Comparison of ENCODE assay signal across 32 mouse cellular contexts in the genomic region with DNA sequence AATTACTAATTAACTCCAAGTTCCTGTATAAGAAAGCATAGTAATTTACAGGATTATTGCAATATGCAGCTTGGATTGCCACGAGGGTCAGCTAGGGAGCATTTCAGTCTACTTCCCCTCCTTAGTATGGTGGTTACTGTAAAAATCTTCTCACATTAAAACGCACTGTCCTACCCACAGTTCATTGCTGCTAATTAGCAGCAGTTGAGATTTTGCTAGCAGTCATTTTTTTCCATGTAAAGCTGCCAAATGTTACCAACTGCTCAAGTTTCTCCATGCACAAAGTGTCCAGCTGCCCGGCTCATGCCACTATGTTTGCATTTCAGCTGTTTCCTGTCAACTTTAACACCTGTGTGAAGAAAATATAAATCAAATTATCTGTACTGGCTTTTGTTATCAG.
DNase-seq lines count a peak whose midpoint lies in the region; ATAC-seq and TF ChIP-seq lines count a peak whose summit lies in the region.
"Had no signal": no experiment of that assay in that cellular context is flagged by ENCODE, and none has a peak within 500 bp of the region (broad histone marks: within the 10 kb centered on the region; RNA-seq: fewer than 3 reads in every experiment).

No protein-coding gene starts in this region.

- 41% methylated on average over 3 of the region's 3 CpGs for WGBS in forebrain, embryonic 14.5 days
- 82% methylated on average over 3 of the region's 3 CpGs for WGBS in forebrain, embryonic 11.5 days
- 60% methylated on average over 3 of the region's 3 CpGs for WGBS in hindbrain, postnatal 0 days
- 75% methylated on average over 3 of the region's 3 CpGs for WGBS in hindbrain, embryonic 10.5 days
- WGBS in forebrain, embryonic 16.5 days, result 29% methylated on average over 3 of the region's 3 CpGs

- no peak overlapping the region for H3K4me3 ChIP-seq in forebrain, embryonic 14.5 days (ENCODE audit: low read depth, low read length)
- H3K4me3 ChIP-seq in forebrain, embryonic 11.5 days (ENCODE audit: low read depth, low read length), result no peak overlapping the region
- no peak overlapping the region for H3K4me3 ChIP-seq in hindbrain, postnatal 0 days (ENCODE audit: low read length)
- no peak overlapping the region for H3K4me3 ChIP-seq in hindbrain, embryonic 10.5 days
- no peak overlapping the region for H3K4me3 ChIP-seq in forebrain, embryonic 16.5 days (replicated peaks; ENCODE audit: low read length)
- H3K4me3 ChIP-seq: embryonic facial prominence, embryonic 10.5 days; embryonic facial prominence, embryonic 13.5 days; erythroblast, embryonic 14.5 days; gastrocnemius, adult 2 months; heart, embryonic 12.5 days; heart, embryonic 15.5 days; hindbrain, embryonic 15.5 days had no signal

- no peaks in the 10 kb centered on the region for H3K4me1 ChIP-seq in forebrain, embryonic 14.5 days (ENCODE audit: control insufficient read depth, insufficient read depth, low read length)
- H3K4me1 ChIP-seq in forebrain, embryonic 11.5 days (replicated peaks; ENCODE audit: control insufficient read depth, insufficient read depth, low read length), result no peaks in the 10 kb centered on the region
- no peaks in the 10 kb centered on the region for H3K4me1 ChIP-seq in hindbrain, postnatal 0 days (ENCODE audit: insufficient read depth, low read length)
- H3K4me1 ChIP-seq in hindbrain, embryonic 10.5 days (replicated peaks), result no peaks in the 10 kb centered on the region
- H3K4me1 ChIP-seq in forebrain, embryonic 16.5 days (replicated peaks; ENCODE audit: control insufficient read depth, insufficient read depth, low read length), result no peaks in the 10 kb centered on the region
- H3K4me1 ChIP-seq: embryonic facial prominence, embryonic 10.5 days; embryonic facial prominence, embryonic 13.5 days; heart, embryonic 12.5 days; heart, embryonic 15.5 days; hindbrain, embryonic 15.5 days had no signal

- peak; percentile 40; the same call in 1 of the 2 replicates for ATAC-seq in forebrain, embryonic 14.5 days
- ATAC-seq in forebrain, embryonic 11.5 days (replicated peaks; ENCODE audit: low FRiP score), result no peak
- ATAC-seq in hindbrain, postnatal 0 days, result no peak
- peak; percentile 36 for ATAC-seq in forebrain, embryonic 16.5 days
- ATAC-seq: inflammation-experienced regulatory T-cells, adult 6 months; intestine, embryonic 16.5 days; Patski had no signal

- H3K4me2 ChIP-seq in forebrain, embryonic 14.5 days (ENCODE audit: low read length), result no peak overlapping the region
- no peak overlapping the region for H3K4me2 ChIP-seq in forebrain, embryonic 11.5 days (ENCODE audit: low read depth, low read length, severe bottlenecking)
- no peak overlapping the region for H3K4me2 ChIP-seq in hindbrain, postnatal 0 days (ENCODE audit: low read depth, low read length)
- no peak overlapping the region for H3K4me2 ChIP-seq in forebrain, embryonic 16.5 days (ENCODE audit: low read length)
- H3K4me2 ChIP-seq: embryonic facial prominence, embryonic 13.5 days; heart, embryonic 12.5 days; heart, embryonic 15.5 days; hindbrain, embryonic 15.5 days had no signal

- no peaks in the 10 kb centered on the region for H3K9me3 ChIP-seq in forebrain, embryonic 14.5 days (replicated peaks; ENCODE audit: control insufficient read depth, low read length)
- H3K9me3 ChIP-seq in forebrain, embryonic 11.5 days (ENCODE audit: control insufficient read depth, low read length), result no peaks in the 10 kb centered on the region
- no peaks in the 10 kb centered on the region for H3K9me3 ChIP-seq in hindbrain, postnatal 0 days (ENCODE audit: low read length)
- no peaks in the 10 kb centered on the region for H3K9me3 ChIP-seq in hindbrain, embryonic 10.5 days
- no peaks in the 10 kb centered on the region for H3K9me3 ChIP-seq in forebrain, embryonic 16.5 days (ENCODE audit: control insufficient read depth, low read length)
- H3K9me3 ChIP-seq: embryonic facial prominence, embryonic 10.5 days; embryonic facial prominence, embryonic 13.5 days; G1E; heart, embryonic 12.5 days; heart, embryonic 15.5 days; hindbrain, embryonic 15.5 days had no signal

- peak; percentile 63 for DNase-seq in forebrain, embryonic 14.5 days (ENCODE audit: low spot score)
- no peak for DNase-seq in forebrain, embryonic 11.5 days (ENCODE audit: low spot score)
- DNase-seq in hindbrain, postnatal 0 days (ENCODE audit: low spot score), result peak; percentile 8
- DNase-seq in hindbrain, embryonic 10.5 days (ENCODE audit: low spot score), result no peak
- no peak for DNase-seq in heart, adult 8-10 months (ENCODE audit: low spot score)
- DNase-seq: adrenal gland, postnatal 10 days; adrenal gland, postnatal 36 days; B cell, adult 2 months; cerebellum, adult 11 months; cerebellum, adult 2 months; cerebellum, adult 9-11 months; cerebellum, postnatal 25 days; embryo, embryonic 11 days; gastrocnemius, adult 2 months; gastrocnemius, postnatal 14 days; heart, adult 11 months; heart, postnatal 10 days; heart, postnatal 36 days; kidney, adult 18-20 months; kidney, adult 9 months had no signal

- TF ChIP-seq CTCF in hindbrain, postnatal 0 days (IDR thresholded peaks at IDR 0.05; ENCODE audit: low read depth), result no peak

- no peak overlapping the region for H3K9ac ChIP-seq in forebrain, embryonic 14.5 days (ENCODE audit: low read length)
- no peak overlapping the region for H3K9ac ChIP-seq in forebrain, embryonic 11.5 days (ENCODE audit: low read length)
- H3K9ac ChIP-seq in hindbrain, postnatal 0 days (replicated peaks; ENCODE audit: low read length), result no peak overlapping the region
- no peak overlapping the region for H3K9ac ChIP-seq in forebrain, embryonic 16.5 days (replicated peaks; ENCODE audit: low read depth, low read length)
- H3K9ac ChIP-seq: embryonic facial prominence, embryonic 13.5 days; heart, embryonic 12.5 days; heart, embryonic 15.5 days; hindbrain, embryonic 15.5 days had no signal

- no peak overlapping the region for H3K27ac ChIP-seq in forebrain, embryonic 14.5 days (ENCODE audit: low read depth, low read length)
- no peak overlapping the region for H3K27ac ChIP-seq in forebrain, embryonic 11.5 days (ENCODE audit: low read depth, low read length)
- H3K27ac ChIP-seq in hindbrain, postnatal 0 days, result no peak overlapping the region
- H3K27ac ChIP-seq in hindbrain, embryonic 10.5 days, result no peak overlapping the region
- H3K27ac ChIP-seq in forebrain, embryonic 16.5 days (ENCODE audit: low read length), result no peak overlapping the region
- H3K27ac ChIP-seq: embryonic facial prominence, embryonic 10.5 days; embryonic facial prominence, embryonic 13.5 days; gastrocnemius, adult 2 months; heart, embryonic 15.5 days; hindbrain, embryonic 15.5 days had no signal

- no peaks in the 10 kb centered on the region for H3K36me3 ChIP-seq in forebrain, embryonic 14.5 days (ENCODE audit: control insufficient read depth, insufficient read depth, low read length)
- no peaks in the 10 kb centered on the region for H3K36me3 ChIP-seq in forebrain, embryonic 11.5 days (ENCODE audit: control insufficient read depth, insufficient read depth, low read length)
- no peaks in the 10 kb centered on the region for H3K36me3 ChIP-seq in hindbrain, postnatal 0 days (ENCODE audit: insufficient read depth, low read length)
- no peaks in the 10 kb centered on the region for H3K36me3 ChIP-seq in hindbrain, embryonic 10.5 days
- no peaks in the 10 kb centered on the region for H3K36me3 ChIP-seq in forebrain, embryonic 16.5 days (ENCODE audit: control insufficient read depth, insufficient read depth)
- H3K36me3 ChIP-seq: embryonic facial prominence, embryonic 10.5 days; embryonic facial prominence, embryonic 13.5 days; G1E; heart, embryonic 12.5 days; heart, embryonic 15.5 days; hindbrain, embryonic 15.5 days had no signal

- H3K27me3 ChIP-seq in forebrain, embryonic 14.5 days (replicated peaks; ENCODE audit: control insufficient read depth, insufficient read depth, low read length), result no peaks in the 10 kb centered on the region
- H3K27me3 ChIP-seq in forebrain, embryonic 11.5 days (ENCODE audit: control insufficient read depth, insufficient read depth, low read length), result no peaks in the 10 kb centered on the region
- no peaks in the 10 kb centered on the region for H3K27me3 ChIP-seq in hindbrain, postnatal 0 days (ENCODE audit: insufficient read depth, low read length)
- H3K27me3 ChIP-seq in hindbrain, embryonic 10.5 days (ENCODE audit: insufficient read depth, poor library complexity, severe bottlenecking), result no peaks in the 10 kb centered on the region
- H3K27me3 ChIP-seq in forebrain, embryonic 16.5 days (replicated peaks; ENCODE audit: control insufficient read depth, insufficient read depth, low read length), result no peaks in the 10 kb centered on the region
- H3K27me3 ChIP-seq: CH12.LX; embryonic facial prominence, embryonic 13.5 days; heart, embryonic 12.5 days; heart, embryonic 15.5 days; hindbrain, embryonic 15.5 days had no signal

Comparison
In these comparisons a context has a peak if more than half of its experiments do, and no peak if none do; other contexts are left out.
1. ATAC-seq: peak in forebrain, embryonic 14.5 days (single experiment) and forebrain, embryonic 16.5 days (single experiment); none in forebrain, embryonic 11.5 days (single experiment) and hindbrain, postnatal 0 days (single experiment).
2. DNase-seq: peak in forebrain, embryonic 14.5 days (single experiment) and hindbrain, postnatal 0 days (single experiment); none in forebrain, embryonic 11.5 days (single experiment), hindbrain, embryonic 10.5 days (single experiment) and heart, adult 8-10 months (single experiment).